Mouse (Mus musculus): ENCODE measurements around the gene Rin3.

- TF ChIP-seq POLR2A (IDR thresholded peaks at IDR 0.05; ENCODE audit: control insufficient read depth, extremely low read depth, insufficient read depth, low read length, poor library complexity) (no peak), CTCF (IDR thresholded peaks at IDR 0.05; ENCODE audit: borderline replicate concordance, control insufficient read depth, extremely low read depth, insufficient read depth, low read length, poor library complexity) (no peak)
Observed at GRCm38 (mm10) chr12:102294634-102295033, 11.8 kb downstream of the Rin3 start.
